Mouse (Mus musculus) gastrocnemius, postnatal 25 days (tissue): ENCODE data around the gene Sltm. TPM values are rescaled to one million over a fixed set of nuclear protein-coding genes. Genes with fewer than 3 reads are reported as not detected.
"Not testable (repeated sequence)": the region's sequence is repeated elsewhere in the genome, so short reads cannot be mapped to it uniquely, and the experiment has no call there.

Experiments
- DNase-seq: peaks from one replicate; pipeline ENCODE4 v3.0.0; 2022
- total RNA-seq, 2 experiments: library from RNA; stranded (reverse); gene quantifications; 1 replicate in 1 of 2; 2 replicates in 1 of 2; pipeline ENCODE4 v1.2.3; 2021

The Sltm gene
- total RNA-seq, 2 experiments from 2014 or later: 13.7 to 14.8 TPM

DNA sequence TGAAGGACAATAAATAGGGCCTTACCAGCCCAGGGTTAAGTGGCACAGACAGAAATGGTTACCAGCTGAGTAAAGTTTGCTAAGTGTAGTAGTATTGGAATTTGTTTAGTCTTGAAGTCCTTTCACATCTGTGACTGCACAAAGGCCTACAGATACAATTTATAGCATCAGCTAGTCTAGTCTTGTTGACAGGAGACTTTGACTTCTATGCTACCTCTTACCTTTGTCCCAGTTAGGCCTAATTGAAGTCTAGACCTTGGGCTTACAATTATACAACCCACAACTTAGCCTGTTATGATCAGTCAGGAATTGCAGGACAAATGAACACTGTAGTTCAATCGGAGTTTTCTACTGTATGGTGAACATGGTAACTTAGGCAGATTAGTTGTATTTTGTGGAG, 9.0 kb downstream of the Sltm start:
- no peak for DNase-seq

DNA sequence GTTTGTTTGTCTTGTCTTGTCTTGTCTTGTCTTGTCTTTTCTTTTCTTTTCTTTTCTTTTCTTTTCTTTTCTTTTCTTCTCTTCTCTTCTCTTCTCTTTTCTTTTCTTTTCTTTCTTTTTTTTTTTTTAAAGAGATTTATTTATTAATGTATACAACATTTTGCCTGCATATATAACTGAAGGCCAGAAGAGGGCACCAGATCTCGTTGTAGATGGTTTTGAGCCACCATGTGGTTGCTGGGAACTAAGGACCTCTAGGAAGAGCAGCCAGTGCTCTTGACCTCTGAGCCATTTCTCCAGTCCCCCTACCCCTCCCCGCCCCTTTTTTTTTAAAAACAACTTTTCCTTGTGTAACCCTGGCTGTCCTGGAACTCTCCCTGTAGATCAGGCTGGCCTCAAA, 9.7 kb downstream of the Sltm start:
- DNase-seq: not testable (repeated sequence)

DNA sequence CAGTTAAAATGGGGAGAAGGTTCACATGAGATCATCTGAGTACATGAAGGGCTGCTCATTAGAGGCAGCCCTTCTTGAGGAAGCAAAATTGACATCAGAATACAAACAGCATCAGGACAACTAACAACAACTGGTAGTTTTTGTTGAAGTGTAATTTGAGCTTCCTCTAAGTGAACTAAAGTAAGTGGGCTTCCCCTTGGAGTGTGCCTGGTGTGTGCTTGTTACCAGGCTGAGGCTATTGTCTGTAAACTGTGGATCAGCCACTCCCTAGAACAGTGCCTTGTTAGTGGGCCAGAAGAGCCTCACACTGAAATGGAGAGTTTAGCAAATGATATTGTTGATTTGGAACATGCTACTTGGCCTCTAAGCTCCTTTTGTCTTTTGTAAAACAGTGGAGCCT, 12.9 kb downstream of the Sltm start:
- no peak for DNase-seq

DNA sequence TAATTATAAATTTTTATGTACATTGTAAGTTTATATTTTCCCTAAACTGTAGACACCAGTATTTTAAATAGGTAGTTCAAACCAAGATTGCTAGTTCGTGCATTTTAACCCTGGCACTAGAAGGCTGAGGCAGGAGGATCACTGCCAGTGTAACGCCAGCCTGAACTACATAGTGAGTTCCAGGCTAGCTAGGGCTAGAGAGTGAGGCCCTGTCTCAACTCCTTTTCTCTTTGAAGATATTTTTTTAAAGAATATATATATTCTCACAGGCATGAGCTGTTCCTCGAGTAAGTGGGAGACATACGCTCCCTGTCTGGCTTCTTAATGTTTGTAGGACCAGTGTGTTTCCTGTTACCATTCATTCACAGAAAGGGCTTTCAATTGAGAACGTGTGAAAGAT, 14.2 kb downstream of the Sltm start:
- no peak for DNase-seq

DNA sequence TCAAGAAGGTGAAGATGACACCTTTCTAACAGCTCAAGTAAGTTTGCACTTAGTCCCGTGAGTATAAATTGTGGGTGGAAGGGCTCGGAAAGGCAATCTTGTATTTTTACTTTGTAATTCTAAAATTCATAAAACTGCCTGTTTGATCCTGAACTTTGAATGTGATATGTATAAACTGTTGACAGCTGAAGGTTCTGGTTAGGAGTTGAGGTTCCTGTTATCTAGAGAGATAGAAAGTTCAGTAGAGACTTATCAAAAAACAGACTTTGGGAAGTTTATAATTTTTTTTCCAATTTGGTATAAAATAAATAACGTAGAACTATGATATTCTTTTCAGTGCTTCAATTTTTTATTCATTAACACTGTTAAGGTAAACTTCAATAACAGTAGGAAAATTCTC, 20.3 kb downstream of the Sltm start:
- DNase-seq: no peak

DNA sequence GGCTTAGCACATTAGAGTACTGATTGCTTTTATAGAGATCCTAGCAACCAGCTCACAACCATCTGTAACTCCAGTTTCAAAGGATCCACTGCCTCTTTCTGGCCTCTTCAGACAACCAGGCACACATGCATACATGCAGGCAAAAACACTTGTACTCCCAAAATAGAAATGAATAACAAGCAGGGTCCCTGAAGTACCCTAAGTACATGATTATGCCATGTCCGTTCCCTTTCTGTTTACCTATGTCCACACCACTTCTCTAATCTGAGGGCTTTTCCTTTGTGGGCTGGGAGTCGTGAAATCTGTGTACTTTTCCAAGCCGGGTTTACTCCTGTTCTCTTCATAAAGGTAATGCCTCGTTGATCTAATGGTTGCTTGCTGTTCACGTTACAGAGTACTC, 25.1 kb downstream of the Sltm start:
- DNase-seq: no peak

DNA sequence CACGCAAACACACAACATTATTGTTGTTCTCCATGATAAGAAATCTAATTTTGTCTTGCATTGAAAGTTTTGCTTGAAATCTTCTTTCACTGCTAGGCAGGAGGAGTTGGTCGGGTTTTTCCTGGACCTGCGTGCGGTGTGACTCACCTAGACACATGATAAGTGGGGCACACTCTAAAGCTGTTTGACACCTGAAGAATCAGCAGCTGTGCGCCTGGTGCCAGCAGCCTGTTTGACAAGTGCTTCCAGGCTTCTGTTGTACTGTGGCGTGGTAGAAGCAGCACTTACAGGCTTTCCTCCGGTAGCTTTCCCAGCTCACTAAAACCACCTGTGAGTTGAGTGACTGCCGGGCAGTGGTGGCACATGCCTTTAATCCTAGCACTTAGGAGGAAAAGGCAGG, 27.8 kb downstream of the Sltm start:
- DNase-seq: no peak

DNA sequence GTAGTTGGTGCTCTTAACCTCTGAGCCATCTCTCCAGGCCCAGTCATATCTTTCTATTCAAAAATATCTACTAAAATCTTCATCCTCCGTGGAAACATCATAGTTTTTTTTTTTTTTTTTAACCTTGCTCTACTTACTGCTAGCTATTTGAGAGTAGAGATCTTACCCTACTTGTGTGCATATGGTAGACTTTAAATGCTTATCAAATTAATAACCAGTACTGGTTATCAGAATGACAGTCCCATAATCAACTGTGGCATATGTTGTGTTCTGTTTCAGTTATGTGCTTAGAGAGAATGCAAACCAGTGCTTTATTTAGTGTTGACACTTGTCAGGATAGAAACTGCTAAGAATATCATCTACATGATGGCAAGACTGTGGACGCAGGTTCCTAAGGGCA, 35.6 kb downstream of the Sltm start:
- DNase-seq: no peak

DNA sequence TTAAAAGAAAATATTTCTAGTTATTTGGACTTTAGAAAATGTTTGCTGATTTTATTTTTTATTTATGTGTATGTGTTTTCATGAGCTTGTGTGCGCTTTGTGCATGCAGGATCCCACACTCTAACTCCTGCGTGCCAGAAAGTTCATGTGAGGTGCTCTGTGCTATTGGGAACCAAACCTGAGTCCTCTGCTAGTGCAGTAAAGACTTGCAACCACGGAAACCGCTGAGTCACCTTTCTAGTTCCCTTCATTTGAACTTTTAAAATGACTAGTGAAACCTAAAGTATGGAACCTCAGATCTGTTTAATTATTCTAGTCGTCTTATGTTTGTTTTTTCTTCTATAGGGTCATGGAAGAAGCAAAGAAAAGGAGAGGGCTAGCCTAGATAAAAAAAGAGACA, 38.4 kb downstream of the Sltm start:
- no peak for DNase-seq

DNA sequence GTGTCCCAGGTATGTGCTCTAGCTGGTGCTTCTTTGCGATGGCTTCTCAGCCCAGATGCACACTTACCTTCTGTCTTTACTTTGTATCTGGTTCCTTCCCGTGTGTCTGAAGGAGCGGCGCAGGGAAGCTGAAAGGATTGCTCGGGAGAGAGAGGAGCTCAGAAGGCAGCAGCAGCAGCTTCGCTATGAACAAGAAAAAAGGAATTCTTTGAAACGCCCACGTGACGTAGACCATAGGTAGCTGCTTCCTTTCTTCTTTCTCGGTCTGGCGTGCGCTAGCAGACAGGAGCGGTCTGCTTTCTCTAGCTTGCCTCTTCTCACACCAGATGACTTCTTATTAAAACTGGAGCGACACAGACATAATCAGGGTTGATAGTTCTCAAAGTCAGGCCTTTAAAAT, 42.1 kb downstream of the Sltm start:
- no peak for DNase-seq

DNA sequence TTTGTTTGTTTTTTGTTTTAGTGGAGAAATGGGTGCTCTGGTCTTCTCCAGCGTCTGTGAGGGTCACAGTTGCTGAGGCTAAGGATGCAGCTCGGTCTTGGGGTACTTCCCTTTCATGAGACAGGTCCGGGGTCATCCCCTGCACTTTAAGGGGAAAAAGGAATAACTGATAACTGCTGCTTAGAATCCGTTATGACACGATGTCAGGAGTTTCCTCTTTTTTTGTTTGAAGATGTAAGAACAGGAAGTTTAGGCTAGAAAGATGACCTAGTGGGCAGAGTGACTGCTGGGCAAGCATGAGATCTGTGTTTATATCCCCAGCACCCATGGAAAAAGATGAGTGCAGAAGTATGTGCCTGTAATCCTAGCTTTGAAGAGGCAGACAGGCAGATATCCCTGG, 42.6 kb downstream of the Sltm start:
- no peak for DNase-seq

DNA sequence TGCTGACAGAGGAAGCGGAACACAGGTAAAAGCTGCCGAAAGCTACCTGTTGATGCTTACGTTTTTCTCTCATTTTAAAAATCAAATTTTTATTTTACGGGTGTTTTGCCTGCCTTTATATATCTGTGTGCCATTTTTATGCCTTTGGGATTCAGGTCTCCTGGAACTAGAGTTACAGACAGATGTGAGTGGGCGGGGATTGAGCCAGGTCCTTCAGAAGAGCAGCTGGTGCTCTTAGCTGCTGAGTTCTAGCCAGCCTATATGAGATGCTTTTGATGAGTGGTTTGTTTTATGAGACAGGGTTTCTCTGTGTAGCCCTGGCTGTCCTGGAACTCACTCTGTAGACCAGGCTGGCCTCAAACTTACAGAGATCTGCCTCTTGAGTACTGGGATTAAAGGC, 44.6 kb downstream of the Sltm start:
- DNase-seq: no peak

DNA sequence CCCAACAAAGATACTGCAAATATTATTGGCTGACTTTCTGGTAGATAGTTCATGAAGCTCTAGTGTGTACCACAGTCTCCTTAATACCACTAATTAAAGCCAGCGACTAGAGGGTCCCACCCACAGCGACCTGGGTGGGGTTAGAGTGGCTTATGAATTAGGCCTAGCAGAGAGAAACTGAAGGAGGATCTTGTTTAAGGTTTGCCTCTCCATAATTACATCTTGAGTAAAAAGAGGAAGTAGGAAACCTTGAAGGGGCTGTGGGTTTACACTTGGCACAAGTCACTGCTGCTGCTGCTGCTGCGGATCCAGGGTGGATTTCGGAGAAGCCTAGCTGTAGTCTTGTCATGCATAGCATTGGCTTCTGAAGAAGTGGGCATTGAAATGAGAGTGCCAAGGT, 48.2 kb downstream of the Sltm start:
- no peak for DNase-seq

DNA sequence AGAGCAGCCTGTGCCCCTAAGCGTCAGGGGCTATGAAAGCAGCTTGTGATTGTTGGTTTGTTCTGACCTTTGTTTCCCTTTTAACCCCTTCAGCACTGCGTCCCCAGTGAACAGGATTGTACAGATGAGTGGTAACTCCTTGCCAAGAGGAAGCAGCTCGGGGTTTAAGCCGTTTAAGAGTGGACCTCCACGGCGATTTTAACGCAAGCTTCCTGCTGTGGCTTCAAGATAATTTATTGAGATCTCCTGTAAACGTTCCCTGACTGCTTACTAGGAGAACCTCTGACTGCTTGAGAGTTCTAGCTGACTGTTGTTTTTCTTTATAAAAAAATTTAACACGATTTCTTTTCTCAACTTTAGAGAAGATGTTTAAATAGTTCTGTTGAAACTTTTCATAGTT, 48.9 kb downstream of the Sltm start:
- no peak for DNase-seq

DNA sequence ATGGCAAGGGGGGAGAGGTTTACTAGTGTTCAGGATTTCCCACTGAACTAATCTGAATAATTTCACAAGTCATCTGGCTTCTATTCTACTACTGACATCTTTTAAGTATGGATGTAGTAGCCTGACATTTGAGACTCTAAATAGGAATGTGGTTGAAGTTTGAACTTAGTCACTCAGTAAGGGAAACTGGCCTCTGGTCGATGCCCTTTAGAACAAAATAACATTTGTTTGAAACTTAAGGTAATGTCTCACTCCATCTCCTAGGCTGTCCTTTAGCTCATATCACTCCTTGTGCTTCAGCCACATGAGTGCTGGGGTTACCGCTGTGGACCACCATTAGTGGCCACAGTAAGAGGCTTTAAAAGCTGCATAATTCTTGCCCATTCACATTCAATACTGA, 55.7 kb downstream of the Sltm start:
- no peak for DNase-seq

DNA sequence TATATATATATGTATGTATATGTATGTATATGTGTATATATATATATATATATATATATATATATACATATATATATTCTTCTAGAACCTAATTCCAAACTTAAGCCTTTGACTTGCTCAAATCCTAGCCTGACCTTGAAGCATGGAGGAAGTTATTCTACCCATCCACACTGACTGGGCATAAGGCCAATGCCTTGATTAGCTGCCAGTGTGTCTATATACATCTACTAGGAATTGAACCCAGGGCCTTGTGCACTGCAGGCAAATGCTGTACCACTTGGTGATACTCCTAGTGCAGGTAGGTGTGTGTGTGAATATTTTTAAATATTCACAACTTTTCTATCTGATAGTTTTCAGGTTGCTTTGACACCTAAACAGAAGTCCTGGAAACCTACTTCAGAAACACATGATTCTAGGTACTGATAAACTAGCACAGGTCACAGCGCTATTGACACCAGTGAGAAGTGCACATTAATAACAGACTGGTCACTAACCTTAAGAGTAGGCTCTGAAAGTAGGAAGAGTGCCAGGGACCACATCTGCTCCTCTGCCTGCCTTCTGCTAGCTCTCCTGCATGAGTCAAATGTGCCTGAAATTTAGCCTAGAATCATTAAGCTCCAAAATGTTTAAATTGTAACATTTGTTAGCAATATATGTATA, 59.8 kb downstream of the Sltm start:
- no peak for DNase-seq

DNA sequence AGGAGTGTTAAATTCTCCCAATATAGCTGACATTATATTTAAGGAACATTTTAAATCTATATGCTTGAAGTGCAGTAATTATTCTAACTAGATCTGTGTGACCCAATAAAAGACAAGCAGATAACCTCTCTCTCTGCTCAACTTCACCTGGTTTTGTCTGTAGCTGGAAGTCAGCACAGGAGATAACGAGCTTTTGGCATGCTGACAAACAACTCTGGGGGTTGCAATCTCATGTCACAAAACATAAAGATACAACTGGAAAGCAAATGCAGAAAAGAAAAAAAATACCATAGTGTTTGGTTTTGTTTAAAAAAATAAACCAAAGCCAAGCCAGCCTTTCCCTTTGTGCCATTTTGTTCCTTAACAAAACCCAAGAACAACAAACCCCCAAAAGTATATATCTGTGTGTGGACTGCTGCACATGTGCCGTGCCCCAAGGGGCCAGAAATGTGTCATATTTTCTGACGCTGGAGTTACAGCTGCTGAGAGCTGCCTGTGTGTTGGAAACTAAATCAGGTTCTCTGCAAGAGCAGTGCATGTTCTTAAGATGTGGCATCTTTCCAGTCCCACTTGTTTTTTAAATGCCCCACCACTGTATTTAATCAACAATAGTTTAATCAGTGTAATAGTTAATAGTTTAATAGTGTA, 68.6 kb downstream of the Sltm start:
- DNase-seq: no peak

DNA sequence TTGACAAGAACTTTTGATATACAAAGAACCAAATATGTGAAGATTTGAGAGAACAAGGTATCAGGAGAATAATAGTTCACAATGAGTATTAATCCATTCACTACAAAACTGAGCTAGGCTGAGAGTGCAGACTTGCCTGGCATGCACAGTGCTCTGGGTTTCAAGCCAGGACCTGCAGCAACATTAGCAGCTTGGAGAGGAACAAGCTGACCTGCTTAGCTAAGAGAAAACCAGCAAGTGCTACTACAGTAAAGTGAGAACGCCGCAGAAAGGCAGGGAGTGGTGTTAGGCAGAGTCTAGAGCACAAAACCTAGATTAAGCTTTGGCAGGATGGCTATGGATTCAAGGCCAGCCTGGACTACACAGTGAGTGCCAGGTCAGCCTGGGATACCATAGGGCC, 87.2 kb downstream of the Sltm start:
- DNase-seq: peak; percentile 41

DNA sequence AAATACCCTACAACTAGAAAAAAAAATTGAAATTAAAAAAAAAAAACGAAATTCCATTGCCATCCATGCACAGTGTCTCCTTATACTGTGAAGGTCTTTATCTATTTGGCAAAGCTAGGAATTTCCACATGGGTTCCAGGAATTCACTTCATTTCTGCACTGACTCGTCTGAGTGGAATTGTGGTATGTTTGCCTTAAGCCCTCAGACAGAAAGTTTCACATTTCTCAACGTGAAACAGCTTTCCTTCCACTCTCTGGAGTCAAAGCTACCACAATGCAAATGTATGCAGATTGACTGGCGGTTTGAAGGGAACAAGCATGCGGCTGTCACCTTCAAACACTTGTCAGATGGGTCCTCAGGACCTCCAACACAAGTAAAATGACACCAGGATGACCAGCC, 89.1 kb downstream of the Sltm start:
- no peak for DNase-seq

DNA sequence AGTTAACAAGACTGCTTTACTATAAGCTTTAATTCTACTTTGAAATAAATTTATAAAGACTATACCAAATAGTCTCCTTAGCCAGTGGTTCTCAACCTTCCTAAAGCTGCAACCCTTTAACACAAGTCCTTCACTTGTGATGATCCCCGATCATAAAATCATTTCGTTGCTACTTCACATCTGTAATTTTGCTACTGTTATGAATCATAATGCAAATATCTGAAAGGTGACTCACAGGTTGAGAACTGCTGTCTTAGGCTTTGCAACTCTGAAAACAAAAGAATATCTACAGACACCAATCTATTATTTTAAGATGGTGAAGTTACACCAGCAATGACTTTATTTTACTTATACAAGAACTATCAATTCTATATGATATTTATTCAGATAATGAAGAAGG, 94.2 kb downstream of the Sltm start:
- DNase-seq: no peak
